Mouse (Mus musculus) gastrocnemius, adult 18-20 months (tissue): Measurements from ENCODE around the gene Itga10. TPM values are rescaled to one million over a fixed set of nuclear protein-coding genes. Genes with fewer than 3 reads are reported as not detected.
"Not testable (repeated sequence)": the region's sequence is repeated elsewhere in the genome, so short reads cannot be mapped to it uniquely, and the experiment has no call there.

Source experiments
- DNase-seq: peaks from one replicate; pipeline ENCODE4 v3.0.0; 2021; ENCODE audit warnings: low spot score
- total RNA-seq, 2 experiments: library from RNA; stranded (reverse); gene quantifications; 2 replicates each; pipeline ENCODE4 v1.2.3; 2021

Gene Itga10
- total RNA-seq, 2 experiments from 2014 or later: 0.34 to 0.74 TPM

DNA sequence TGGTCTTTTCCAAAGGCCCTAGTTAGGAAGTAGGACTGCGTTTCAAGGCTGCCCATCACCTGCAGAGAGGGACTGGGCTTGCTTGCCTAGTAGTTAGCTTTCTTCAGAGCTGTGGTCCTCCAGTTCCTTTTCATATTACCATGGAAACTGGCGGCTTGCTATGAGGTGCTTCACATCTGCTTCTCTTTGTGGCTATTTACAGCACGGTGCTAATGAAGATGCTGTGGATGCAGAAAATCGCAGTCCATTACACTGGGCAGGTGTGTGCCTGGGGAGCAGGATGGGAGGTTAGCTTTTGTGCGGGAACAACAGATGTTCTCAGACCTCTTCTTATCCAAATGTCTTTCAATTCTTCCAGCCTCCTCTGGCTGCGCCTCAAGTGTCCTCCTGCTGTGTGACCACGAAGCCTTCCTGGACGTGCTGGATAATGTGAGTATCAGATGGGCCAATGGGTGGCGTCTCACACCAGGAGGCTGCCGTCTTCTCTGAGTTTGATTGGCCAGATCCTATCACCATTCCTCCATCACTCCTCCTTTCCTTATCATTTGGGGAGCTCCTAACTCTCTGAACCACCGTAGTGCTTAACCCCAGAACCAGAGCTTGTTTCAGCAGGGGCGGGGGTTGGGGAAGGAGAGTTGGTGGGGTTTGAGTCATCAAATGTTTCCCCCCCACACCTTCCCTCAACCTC is 35.0 kb downstream of the Itga10 start:
- DNase-seq: no peak

GRCm38 (mm10) chr3:96683496-96683895 is 38.1 kb downstream of the Itga10 start:
- no peak for DNase-seq

DNA sequence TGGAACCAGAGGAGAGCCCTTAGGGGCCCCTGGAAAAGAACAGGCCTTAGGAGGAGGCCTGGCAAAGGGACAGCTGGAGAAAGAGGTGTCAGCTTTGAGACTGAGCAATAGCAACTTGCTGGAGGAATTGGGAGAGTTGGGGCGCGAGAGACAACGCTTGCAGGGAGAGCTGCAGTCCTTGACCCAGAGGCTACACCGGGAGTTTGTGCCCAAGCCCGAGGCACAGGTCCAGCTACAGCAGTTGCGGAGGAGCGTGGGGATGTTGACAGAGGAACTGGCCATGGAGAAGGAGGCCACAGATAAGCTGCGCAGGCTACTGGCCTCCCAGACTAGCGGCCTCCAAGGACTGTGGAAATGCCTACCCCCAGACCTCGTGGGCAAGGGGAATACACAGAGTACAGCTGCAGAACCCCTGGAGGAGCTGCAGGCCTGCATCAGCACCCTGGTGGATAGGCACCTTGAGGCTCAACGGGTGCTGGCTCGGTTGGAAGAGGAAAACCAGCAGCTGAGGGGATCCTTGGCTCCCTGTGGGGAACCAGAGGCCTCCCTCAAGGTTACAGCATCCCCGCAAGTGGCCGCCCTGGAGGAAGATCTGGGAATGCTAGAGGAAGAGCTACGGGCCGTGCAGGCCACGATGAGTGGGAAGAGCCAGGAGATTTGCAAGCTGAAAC is 38.9 kb downstream of the Itga10 start:
- no peak for DNase-seq

- DNase-seq: no peak
Observed at GRCm38 (mm10) chr3:96684822-96685156, 39.4 kb downstream of the Itga10 start.

- DNase-seq: not testable (repeated sequence)
Observed at GRCm38 (mm10) chr3:96686057-96686456, 40.7 kb downstream of the Itga10 start.

GRCm38 (mm10) chr3:96688854-96689253 is 43.5 kb downstream of the Itga10 start:
- no peak for DNase-seq

DNA sequence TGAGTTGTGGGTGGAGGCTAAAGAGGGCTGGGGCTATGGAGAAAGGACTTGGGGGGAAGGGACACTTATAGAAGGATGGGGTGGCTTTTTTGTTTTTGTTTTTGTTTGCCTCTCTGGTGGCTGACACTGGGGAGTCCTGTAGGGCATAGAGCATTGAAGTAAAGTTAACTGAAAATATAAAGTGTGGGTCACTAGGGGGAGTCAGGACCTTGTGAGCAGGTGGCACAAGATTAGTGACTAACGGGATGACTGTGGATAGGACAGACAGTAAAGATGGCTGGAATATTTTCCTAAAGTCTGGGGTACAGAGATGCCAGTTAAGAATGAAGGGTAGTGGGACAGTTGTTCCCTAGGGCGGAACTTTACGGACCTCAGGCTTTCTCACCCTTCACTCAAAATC is 44.9 kb downstream of the Itga10 start:
- no peak for DNase-seq

DNA sequence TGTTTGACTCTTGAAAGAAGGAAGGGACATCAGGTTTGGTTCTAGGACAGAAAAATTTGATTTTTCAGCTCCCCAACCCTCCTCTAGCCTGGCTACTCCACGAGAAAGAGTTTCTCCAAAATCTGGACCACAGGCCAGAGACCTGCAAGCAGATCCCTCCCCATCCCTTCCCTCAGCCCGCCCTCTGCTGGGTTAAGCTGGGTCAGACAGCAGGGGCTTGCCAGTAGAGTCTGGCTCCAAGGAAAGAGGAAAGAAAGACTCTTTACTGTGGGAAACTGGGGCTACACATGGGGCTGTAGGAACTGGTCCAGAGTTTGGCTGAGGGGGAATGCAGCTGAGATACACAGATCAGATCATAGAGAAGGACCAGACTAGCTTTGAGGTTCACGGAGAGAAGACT is 47.1 kb downstream of the Itga10 start:
- DNase-seq: peak; percentile 45

DNA sequence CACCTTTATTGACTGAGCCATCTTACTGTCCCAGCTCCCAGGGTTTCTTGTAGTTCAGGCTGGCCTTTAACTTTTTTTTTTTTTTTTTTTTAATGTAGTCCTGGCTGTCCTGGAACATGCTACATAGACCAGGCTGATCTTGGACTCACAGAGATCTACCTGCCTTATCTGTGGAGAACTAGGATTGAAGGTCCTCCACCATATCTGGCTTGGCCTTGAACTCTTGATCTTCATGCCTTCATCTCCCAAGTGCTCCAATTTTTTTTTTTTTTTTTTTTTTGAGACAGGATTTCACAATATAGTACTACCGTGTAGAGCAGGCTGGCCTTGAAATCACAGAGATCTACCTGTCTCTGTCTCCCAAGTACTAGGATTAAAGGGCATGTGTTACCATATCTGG is 48.2 kb downstream of the Itga10 start:
- no peak for DNase-seq

GRCm38 (mm10) chr3:96696198-96696765 is 50.9 kb downstream of the Itga10 start, which contains the start of gene Pias3:
Gene Pias3 (plus strand): TSS chr3:96696384.
- DNase-seq: peak; percentile 81

GRCm38 (mm10) chr3:96696766-96697732 is 51.7 kb downstream of the Itga10 start:
- peak; percentile 91 for DNase-seq

DNA sequence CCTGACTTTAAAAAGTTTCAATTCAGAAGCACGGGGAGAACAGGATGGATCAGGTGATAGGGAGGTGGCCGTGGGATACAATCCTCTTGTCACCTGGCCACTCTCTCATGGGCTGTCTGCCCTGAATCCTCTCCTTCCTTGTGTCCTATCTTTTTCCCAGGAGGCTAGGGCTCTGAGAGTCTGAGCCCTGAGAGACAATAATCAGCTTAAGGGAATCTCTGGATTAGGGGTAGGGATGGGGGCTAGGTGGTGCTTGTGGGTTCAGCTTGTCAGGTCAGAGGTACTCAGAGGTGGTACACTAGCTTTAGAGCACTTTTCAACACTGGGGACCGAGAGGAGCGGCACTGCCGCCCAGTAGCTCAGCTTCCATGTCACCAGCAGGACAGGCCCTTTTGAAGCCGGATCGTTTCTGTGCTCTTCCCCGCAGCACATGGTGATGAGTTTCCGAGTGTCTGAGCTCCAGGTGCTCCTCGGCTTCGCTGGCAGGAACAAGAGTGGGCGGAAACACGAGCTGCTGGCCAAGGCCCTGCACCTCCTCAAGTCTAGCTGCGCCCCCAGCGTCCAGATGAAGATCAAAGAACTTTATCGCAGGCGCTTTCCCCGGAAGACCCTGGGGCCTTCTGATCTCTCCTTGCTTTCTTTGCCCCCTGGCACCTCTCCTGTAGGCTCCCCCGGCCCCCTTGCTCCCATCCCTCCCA is 53.8 kb downstream of the Itga10 start:
- DNase-seq: no peak

GRCm38 (mm10) chr3:96700376-96700775 is 55.0 kb downstream of the Itga10 start:
- DNase-seq: no peak

GRCm38 (mm10) chr3:96701003-96701402 is 55.6 kb downstream of the Itga10 start:
- no peak for DNase-seq

- no peak for DNase-seq
Observed at GRCm38 (mm10) chr3:96704778-96705177, 59.4 kb downstream of the Itga10 start.

DNA sequence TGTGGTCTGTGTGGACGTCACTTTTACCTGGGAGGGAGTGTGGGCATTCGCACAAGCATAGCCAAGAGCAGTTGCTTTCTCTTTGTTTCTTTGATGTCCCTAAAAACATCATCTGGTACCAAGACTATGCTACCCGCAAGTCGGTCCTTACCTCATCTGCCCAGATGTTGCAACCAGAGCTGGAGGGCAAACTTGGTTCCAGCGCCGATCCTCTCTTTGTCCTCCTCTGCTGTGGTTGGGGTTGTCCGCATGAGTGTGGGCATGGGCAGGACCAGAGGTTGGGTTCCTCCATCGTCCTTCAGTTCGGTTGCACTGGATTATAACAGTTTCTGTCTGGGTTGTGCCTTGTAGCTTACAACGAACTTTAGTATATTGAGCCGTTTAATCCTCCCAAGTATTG is 60.8 kb downstream of the Itga10 start:
- no peak for DNase-seq

DNA sequence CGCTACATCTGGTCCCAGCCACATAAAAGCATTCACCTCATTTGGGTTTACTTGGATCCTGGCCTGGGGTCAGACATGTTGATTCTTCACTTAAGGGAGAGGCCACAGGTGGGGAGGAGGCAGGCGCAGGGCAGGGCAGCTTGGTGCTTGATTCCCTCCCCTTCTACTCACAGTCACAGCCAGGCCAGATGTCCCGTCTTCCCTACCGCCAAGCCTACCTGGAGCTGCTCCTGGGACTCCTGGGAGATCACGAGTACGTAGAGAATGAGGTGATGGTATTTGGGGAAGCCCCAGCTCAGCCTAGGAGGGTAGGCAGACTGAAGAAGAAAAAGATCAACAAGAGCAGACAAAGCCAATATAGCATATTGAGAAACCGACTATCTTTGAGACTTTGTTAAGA is 61.6 kb downstream of the Itga10 start:
- DNase-seq: no peak

DNA sequence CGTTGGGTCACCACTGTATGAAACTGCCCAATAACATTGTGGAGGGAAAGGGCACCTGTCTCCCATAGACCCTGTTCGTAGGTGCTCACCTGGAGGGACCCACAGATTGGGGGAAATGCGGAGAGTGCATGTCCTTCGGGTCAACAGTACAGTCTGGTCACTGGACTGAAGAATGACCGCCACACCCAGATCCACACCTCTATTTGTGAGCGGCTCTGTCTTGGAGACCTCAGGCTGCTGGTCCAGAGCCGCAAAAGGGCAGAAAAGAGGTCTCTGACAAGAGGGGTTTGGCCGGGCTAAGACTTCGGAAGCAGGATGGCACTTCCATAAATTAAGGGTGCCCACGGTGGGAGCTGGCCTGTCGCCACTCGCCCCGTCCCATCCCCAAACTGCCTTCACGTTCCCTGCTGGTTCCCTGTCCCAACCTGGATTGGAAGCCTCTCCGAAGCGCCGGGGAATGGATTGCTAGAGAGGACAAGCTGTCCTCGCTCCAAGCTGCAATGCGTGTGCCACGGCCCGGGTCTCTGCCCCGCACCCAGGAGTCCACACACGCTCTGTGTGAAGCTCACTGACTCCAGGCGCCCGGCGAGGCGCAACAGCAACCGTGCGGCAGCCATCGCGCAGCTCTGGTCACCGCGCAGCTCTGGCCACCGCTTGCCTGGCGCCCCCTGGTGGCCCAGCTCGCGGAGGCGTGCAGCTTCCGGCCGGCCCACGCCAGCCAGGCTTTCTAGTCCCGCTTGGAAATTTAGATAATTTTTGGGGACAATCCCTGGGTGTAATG is 62.7 kb downstream of the Itga10 start, which contains the start of gene Nudt17:
Nudt17 (minus strand) TSS at position 660 of the 781 bp plus-strand sequence.
- peak; percentile 71 for DNase-seq

- DNase-seq: no peak
Observed at GRCm38 (mm10) chr3:96708684-96709064, 63.3 kb downstream of the Itga10 start.
